Mouse (Mus musculus): ENCODE data around the gene Slc25a35.
"Not testable (repeated sequence)": the region's sequence is repeated elsewhere in the genome, so short reads cannot be mapped to it uniquely, and the experiment has no call there.

The Slc25a35 gene

GRCm38 (mm10) chr11:69003592-69003991 is 35.7 kb downstream of the Slc25a35 start:
- no peak for DNase-seq (ENCODE audit: extremely low read depth, insufficient read length, low spot score)

GRCm38 (mm10) chr11:69005193-69005592 is 37.3 kb downstream of the Slc25a35 start:
- DNase-seq (ENCODE audit: extremely low read depth, insufficient read length, low spot score): no peak

- DNase-seq (ENCODE audit: extremely low read depth, insufficient read length, low spot score): not testable (repeated sequence)
Observed at GRCm38 (mm10) chr11:69006575-69006974, 38.6 kb downstream of the Slc25a35 start.

- DNase-seq (ENCODE audit: extremely low read depth, insufficient read length, low spot score): peak; percentile 96
Observed at GRCm38 (mm10) chr11:69008182-69009121, 40.5 kb downstream of the Slc25a35 start, which contains the start of gene Pfas. Gene Pfas (minus strand): TSS chr11:69008460.

- DNase-seq (ENCODE audit: extremely low read depth, insufficient read length, low spot score): no peak
Observed at GRCm38 (mm10) chr11:69009508-69009907, 41.6 kb downstream of the Slc25a35 start.

- no peak for DNase-seq (ENCODE audit: extremely low read depth, insufficient read length, low spot score)
Observed at GRCm38 (mm10) chr11:69010400-69011323, 42.7 kb downstream of the Slc25a35 start.

GRCm38 (mm10) chr11:69011445-69011844 is 43.5 kb downstream of the Slc25a35 start:
- not testable (repeated sequence) for DNase-seq (ENCODE audit: extremely low read depth, insufficient read length, low spot score)

- peak; percentile 75 for DNase-seq (ENCODE audit: extremely low read depth, insufficient read length, low spot score)
Observed at GRCm38 (mm10) chr11:69012071-69012601, 44.2 kb downstream of the Slc25a35 start.

GRCm38 (mm10) chr11:69015644-69016441 is 47.9 kb downstream of the Slc25a35 start, which contains the start of gene Ctc1:
Gene Ctc1 (plus strand): TSS chr11:69015911.
- peak; percentile 93 for DNase-seq (ENCODE audit: extremely low read depth, insufficient read length, low spot score)

GRCm38 (mm10) chr11:69016755-69017154 is 48.8 kb downstream of the Slc25a35 start:
- no peak for DNase-seq (ENCODE audit: extremely low read depth, insufficient read length, low spot score)

GRCm38 (mm10) chr11:69020691-69021090 is 52.8 kb downstream of the Slc25a35 start:
- DNase-seq (ENCODE audit: extremely low read depth, insufficient read length, low spot score): no peak

Measured in 3134 (cell line).